Mouse (Mus musculus) stomach, postnatal 0 days (tissue): Measurements from ENCODE around the gene Zbtb45. TPM values are rescaled to one million over a fixed set of nuclear protein-coding genes. Genes with fewer than 3 reads are reported as not detected.

Experiments used
- ATAC-seq: fragments of 200-750 bp; cut with Nextera tagmentation; 2 replicates; pipeline ENCODE4 v1.8.0; 2017; ENCODE audit not compliant: low FRiP score, low TSS enrichment
- DNase-seq: peaks from one replicate; pipeline ENCODE4 v3.0.0-alpha.2; 2016; ENCODE audit warnings: low spot score
- H3K27ac ChIP-seq: fragments of 300-500 bp; sonication (generic); replicated peaks from 2 replicates; pipeline ENCODE4 v1.5.1; 2014; ENCODE audit warnings: mild to moderate bottlenecking, control low read depth
- H3K27me3 ChIP-seq: fragments of 300-500 bp; sonication (generic); 2 replicates; pipeline ENCODE4 v1.6.1; 2014; ENCODE audit warnings: low read length; ENCODE audit not compliant: control insufficient read depth, insufficient read depth
- H3K36me3 ChIP-seq: fragments of 300-500 bp; sonication (generic); 2 replicates; pipeline ENCODE4 v1.6.1; 2014; ENCODE audit warnings: low read length, mixed read lengths; ENCODE audit not compliant: control insufficient read depth, insufficient read depth
- H3K4me1 ChIP-seq: fragments of 300-500 bp; sonication (generic); replicated peaks from 2 replicates; pipeline ENCODE4 v1.6.1; 2014; ENCODE audit warnings: antibody characterized with exemption; ENCODE audit not compliant: control insufficient read depth, insufficient read depth
- H3K4me2 ChIP-seq: fragments of 300-500 bp; sonication (generic); replicated peaks from 2 replicates; pipeline ENCODE4 v1.6.1; 2014; ENCODE audit warnings: low read depth, mild to moderate bottlenecking, control low read depth, moderate library complexity
- H3K4me3 ChIP-seq: fragments of 300-500 bp; sonication (generic); 2 replicates; pipeline ENCODE4 v1.5.1; 2014; ENCODE audit warnings: low read depth, low read length, control low read depth
- H3K9ac ChIP-seq: fragments of 300-500 bp; sonication (generic); 2 replicates; pipeline ENCODE4 v1.6.1; 2014; ENCODE audit warnings: mild to moderate bottlenecking, low read length, control low read depth, mixed read lengths
- H3K9me3 ChIP-seq: fragments of 300-500 bp; sonication (generic); 2 replicates; pipeline ENCODE4 v1.6.1; 2016; ENCODE audit warnings: low read length; ENCODE audit not compliant: control insufficient read depth
- CTCF ChIP-seq: IDR thresholded peaks from 2 replicates; pipeline ENCODE4 v1.5.1; 2016; ENCODE audit warnings: antibody characterized with exemption, low read depth, mild to moderate bottlenecking, moderate library complexity
- EP300 ChIP-seq: optimal IDR thresholded peaks from 2 replicates; pipeline ENCODE3; 2016; ENCODE audit warnings: antibody characterized with exemption
- WGBS: fragments of 180-500 bp; shearing (Covaris S2); extraction: QIAGEN DNeasy Blood & Tissue Kit; methylation state at CpG from one replicate; pipeline ENCODE4 v1.1.7; 2014; 5-methylcytosine and 5-hydroxymethylcytosine counted together
- polyA plus RNA-seq: library from polyadenylated mRNA; unstranded; fragments of >200 nt; fragmentation: Nextera tagmentation; extraction: Ambion mirVana; gene quantifications from 2 replicates; pipeline ENCODE4 v1.2.1, GENCODE M21; 2015

Zbtb45 gene
- polyA plus RNA-seq, 1 experiment from 2014 or later, result 9.5 TPM

DNA sequence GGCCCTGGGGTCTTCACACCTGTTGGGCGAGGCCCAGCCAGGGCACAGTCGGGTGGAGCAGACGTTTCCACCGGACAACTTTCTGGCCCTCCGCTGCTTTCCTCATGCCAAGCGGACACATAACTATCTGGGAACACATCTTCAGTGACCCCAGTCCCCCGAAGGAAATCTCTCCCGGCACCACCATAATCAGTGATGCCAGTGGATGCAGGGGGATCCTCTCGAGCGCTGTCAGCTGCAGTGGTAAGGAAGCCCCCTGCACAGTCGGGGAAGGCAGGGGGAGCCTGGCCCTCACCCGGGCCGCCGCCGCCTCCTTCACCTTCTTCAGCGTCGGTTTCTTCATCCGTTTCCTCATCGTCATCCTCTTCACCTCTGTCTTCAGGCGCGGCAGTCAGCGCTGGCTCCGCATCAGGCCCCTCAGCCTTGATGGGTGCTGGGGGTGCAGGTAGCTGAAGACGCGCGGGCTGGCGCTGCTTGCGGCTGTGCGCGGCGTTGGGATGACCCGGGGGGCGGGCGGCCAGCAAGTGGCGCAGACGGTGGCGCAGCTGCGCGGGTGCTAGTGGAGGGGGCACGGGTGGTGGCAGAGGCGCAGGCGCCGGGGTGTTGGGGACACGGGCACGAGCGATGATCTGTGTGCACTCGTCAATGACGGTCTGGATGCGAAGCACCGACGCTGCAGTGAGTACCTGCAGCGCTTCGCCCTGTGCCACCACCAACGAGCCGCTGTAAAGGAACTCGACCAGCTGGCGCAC is 2.3 kb downstream of the Zbtb45 start:
- no peaks in the 10 kb centered on the region for H3K27me3 ChIP-seq
- no peak for ATAC-seq
- WGBS, result 63% methylated on average over 57 of the region's 57 CpGs
- no peaks in the 10 kb centered on the region for H3K4me1 ChIP-seq
- H3K4me3 ChIP-seq, result no peak overlapping the region
- no peak overlapping the region for H3K9ac ChIP-seq
- H3K9me3 ChIP-seq, result no peaks in the 10 kb centered on the region
- no peak overlapping the region for H3K4me2 ChIP-seq
- H3K27ac ChIP-seq, result no peak overlapping the region
- peaks cover 8% of the 10 kb centered on the region for H3K36me3 ChIP-seq
- TF ChIP-seq CTCF (no peak), EP300 (no peak)
- no peak for DNase-seq

DNA sequence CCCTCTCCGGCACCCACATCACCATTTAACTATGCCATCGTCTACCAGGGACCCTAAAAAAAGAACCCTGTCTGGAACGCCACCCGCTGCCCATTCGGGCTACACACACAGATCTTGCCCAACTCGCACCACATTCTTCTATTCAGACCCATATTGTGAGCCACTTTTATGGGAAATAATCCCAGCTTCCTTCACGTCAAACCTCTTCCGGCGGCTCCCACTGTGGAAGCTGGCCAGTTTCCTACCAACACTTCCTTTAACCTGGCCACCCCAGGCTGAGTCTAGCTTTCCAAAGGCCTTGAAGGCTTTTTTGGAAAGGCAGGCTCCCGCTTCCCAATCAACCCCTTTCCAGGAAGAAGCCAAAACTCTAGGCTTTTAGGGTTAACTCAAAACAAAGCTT is 3.3 kb downstream of the Zbtb45 start:
- Histone ChIP-seq H3K27me3 (no peaks in the 10 kb centered on the region), H3K4me3 (no peak overlapping the region), H3K9ac (no peak overlapping the region), H3K4me1 (no peaks in the 10 kb centered on the region), H3K4me2 (no peak overlapping the region), H3K27ac (no peak overlapping the region), H3K36me3 (peaks cover 8% of the 10 kb centered on the region), H3K9me3 (no peaks in the 10 kb centered on the region)
- DNase-seq, result no peak
- 90% methylated on average over 10 of the region's 10 CpGs for WGBS
- no peak for TF ChIP-seq CTCF
- TF ChIP-seq EP300, result no peak
- ATAC-seq, result no peak

DNA sequence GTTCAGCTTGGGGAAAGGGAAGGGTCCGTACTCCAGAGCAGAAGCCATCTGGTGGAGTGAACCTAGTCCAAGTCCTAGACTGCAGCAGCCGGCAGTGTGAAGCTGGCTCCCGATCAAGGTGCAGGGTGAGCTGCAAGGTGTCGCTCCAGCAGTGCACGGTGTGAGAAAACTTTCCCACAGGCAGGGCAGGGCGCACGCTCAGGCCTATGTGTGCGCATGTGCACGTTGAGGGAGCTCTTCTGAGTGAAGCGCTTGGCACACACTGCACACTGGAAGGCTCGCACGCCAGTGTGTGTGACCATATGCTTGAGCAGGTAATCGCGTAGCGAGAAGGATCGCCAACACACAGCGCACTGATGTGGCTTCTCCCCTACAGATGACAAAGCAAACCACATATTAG is 3.8 kb downstream of the Zbtb45 start:
- H3K9me3 ChIP-seq, result no peaks in the 10 kb centered on the region
- H3K4me2 ChIP-seq, result no peak overlapping the region
- no peak overlapping the region for H3K9ac ChIP-seq
- H3K4me3 ChIP-seq, result no peak overlapping the region
- H3K4me1 ChIP-seq, result no peaks in the 10 kb centered on the region
- H3K27ac ChIP-seq, result no peak overlapping the region
- no peaks in the 10 kb centered on the region for H3K27me3 ChIP-seq
- ATAC-seq, result no peak
- peaks cover 8% of the 10 kb centered on the region for H3K36me3 ChIP-seq
- 88% methylated on average over 17 of the region's 17 CpGs for WGBS
- TF ChIP-seq CTCF (no peak), EP300 (no peak)
- DNase-seq, result no peak

DNA sequence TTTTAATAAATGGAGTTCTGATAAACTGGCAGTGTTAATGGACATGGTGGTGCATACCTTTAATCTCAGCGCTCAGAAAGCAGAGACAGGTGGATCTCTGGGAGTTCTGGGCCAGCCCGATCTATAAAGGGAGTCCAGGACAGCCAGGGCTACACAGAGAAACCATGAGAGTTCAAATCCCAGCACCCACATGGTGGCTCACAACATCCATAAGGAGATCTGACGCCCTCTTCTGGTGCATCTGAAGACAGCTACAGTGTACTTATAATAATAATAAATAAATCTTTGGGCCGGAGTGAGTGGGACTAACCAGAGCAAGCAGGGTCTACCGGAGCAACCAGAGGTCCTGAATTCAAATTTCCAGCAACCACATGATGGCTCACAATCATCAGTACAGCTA is 6.5 kb downstream of the Zbtb45 start:
- no peak overlapping the region for H3K9ac ChIP-seq
- no peak overlapping the region for H3K4me3 ChIP-seq
- no peaks in the 10 kb centered on the region for H3K4me1 ChIP-seq
- no peaks in the 10 kb centered on the region for H3K27me3 ChIP-seq
- no peaks in the 10 kb centered on the region for H3K9me3 ChIP-seq
- 79% methylated on average over 5 of the region's 5 CpGs for WGBS
- peaks cover 8% of the 10 kb centered on the region for H3K36me3 ChIP-seq
- no peak overlapping the region for H3K4me2 ChIP-seq
- H3K27ac ChIP-seq, result no peak overlapping the region
- TF ChIP-seq EP300 (no peak), CTCF (peak; percentile 32)
- ATAC-seq (no peak), DNase-seq (no peak)

DNA sequence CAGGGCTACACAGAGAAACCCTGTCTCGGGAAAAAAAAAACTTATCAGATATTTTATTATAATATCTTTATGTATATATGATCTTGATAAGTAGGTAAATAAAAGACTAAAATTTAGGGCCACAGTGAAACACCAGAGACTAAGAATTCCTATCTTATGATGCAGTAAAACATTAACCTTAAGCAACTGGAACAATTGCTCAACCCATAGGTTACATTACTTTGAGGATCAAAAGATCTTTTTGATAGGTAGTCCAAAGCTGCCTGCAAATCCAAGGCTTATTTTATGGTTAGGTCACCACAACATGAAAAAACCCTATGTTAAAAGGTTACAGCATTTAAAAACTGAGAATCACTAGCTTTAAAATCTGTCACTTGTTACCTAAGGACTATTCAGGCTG is 8.2 kb downstream of the Zbtb45 start:
- Histone ChIP-seq H3K27me3 (no peaks in the 10 kb centered on the region), H3K4me2 (no peak overlapping the region), H3K4me3 (no peak overlapping the region), H3K9me3 (no peaks in the 10 kb centered on the region), H3K27ac (no peak overlapping the region), H3K9ac (no peak overlapping the region), H3K36me3 (peaks cover 5% of the 10 kb centered on the region; the same call in 1 of the 2 replicates), H3K4me1 (no peaks in the 10 kb centered on the region)
- WGBS, result 48% methylated on average over 1 of the region's 1 CpGs
- no peak for TF ChIP-seq EP300
- no peak for TF ChIP-seq CTCF
- ATAC-seq (no peak), DNase-seq (no peak)

DNA sequence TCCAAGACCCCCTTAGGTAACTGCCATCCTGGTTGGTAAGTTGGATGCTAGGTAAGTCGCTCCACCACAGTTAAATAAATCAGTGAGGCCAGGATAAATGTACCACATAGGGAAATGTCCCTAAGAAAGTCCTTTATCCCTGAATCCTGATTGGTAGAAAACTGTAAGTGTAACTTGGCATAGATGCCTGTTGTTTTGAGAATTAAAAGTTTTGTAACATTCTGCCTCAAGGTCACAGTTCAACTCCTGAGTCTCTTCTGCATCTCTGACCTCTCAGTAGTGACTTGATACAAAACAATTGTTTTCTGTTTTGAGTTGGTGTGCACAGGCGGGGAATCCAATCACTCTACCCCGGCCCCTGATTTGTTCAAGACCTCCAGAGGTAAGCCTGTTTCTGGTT is 11.0 kb downstream of the Zbtb45 start, which contains the start of gene Trim28:
Trim28 (plus strand) TSS at position 264 of the 400 bp plus-strand sequence.
- 80% methylated on average over 3 of the region's 3 CpGs for whole genome bisulfite sequencing

More for the DNA sequence above, 11.0 kb downstream of the Zbtb45 start, which contains the start of gene Trim28:
- no peak within 1 kb of the TSS for H3K9ac ChIP-seq
- H3K27ac ChIP-seq, result no peak within 1 kb of the TSS
- ATAC-seq, result no peak
- no peak within 1 kb of the TSS for H3K4me2 ChIP-seq
- H3K4me3 ChIP-seq, result no peak within 1 kb of the TSS
- no peaks in the 10 kb centered on the region for H3K36me3 ChIP-seq
- no peaks in the 10 kb centered on the region for H3K4me1 ChIP-seq
- H3K9me3 ChIP-seq, result no peaks in the 10 kb centered on the region
- H3K27me3 ChIP-seq, result no peaks in the 10 kb centered on the region
- TF ChIP-seq EP300 (no peak), CTCF (no peak)
- DNase-seq, result no peak
